Mouse (Mus musculus) liver, postnatal 0 days (tissue): ENCODE measurements around the gene Nup133. TPM values are rescaled to one million over a fixed set of nuclear protein-coding genes. Genes with fewer than 3 reads are reported as not detected.

Experiments
- ATAC-seq: fragments of 200-750 bp; cut with Nextera tagmentation; 2 replicates; pipeline ENCODE4 v1.8.0; 2017; ENCODE audit warnings: mild to moderate bottlenecking, moderate library complexity
- DNase-seq: peaks from one replicate; pipeline ENCODE4 v3.0.0-alpha.2; 2016
- H3K27ac ChIP-seq: fragments of 300-500 bp; sonication (generic); 2 replicates; pipeline ENCODE4 v1.5.1; 2014; ENCODE audit warnings: antibody characterized with exemption, moderate library complexity, mild to moderate bottlenecking, low read depth
- H3K27me3 ChIP-seq: fragments of 300-500 bp; sonication (generic); 2 replicates; pipeline ENCODE4 v1.6.1; 2014; ENCODE audit warnings: low read length, control low read depth, mixed read lengths; ENCODE audit not compliant: insufficient read depth
- H3K36me3 ChIP-seq: fragments of 300-500 bp; sonication (generic); replicated peaks from 2 replicates; pipeline ENCODE4 v1.6.1; 2014; ENCODE audit warnings: mild to moderate bottlenecking, control low read depth, low read length, moderate library complexity, mixed read lengths; ENCODE audit not compliant: insufficient read depth
- H3K4me1 ChIP-seq: fragments of 300-500 bp; sonication (generic); 2 replicates; pipeline ENCODE4 v1.6.1; 2014; ENCODE audit warnings: antibody characterized with exemption, mild to moderate bottlenecking, control low read depth; ENCODE audit not compliant: insufficient read depth
- H3K4me2 ChIP-seq: fragments of 300-500 bp; sonication (generic); 2 replicates; pipeline ENCODE4 v1.6.1; 2014; ENCODE audit warnings: low read depth, mild to moderate bottlenecking, low read length, moderate library complexity, mixed read lengths
- H3K4me3 ChIP-seq: fragments of 300-500 bp; sonication (generic); 2 replicates; pipeline ENCODE4 v1.5.1; 2014; ENCODE audit warnings: low read depth, low read length
- H3K9ac ChIP-seq: fragments of 300-500 bp; sonication (generic); replicated peaks from 2 replicates; pipeline ENCODE4 v1.6.1; 2014; ENCODE audit warnings: mild to moderate bottlenecking, moderate library complexity
- H3K9me3 ChIP-seq: fragments of 300-500 bp; sonication (generic); 2 replicates; pipeline ENCODE4 v1.6.1; 2016; ENCODE audit warnings: mild to moderate bottlenecking, control low read depth, low read length, mixed read lengths
- CTCF ChIP-seq: sonication (generic); IDR thresholded peaks from 2 replicates; pipeline ENCODE4 v1.5.1; 2016; ENCODE audit warnings: antibody characterized with exemption, low read depth
- EP300 ChIP-seq: IDR thresholded peaks from 2 replicates; pipeline ENCODE4 v1.6.1; 2016; ENCODE audit warnings: antibody characterized with exemption, low read depth, mild to moderate bottlenecking
- WGBS: fragments of 180-500 bp; shearing (Covaris S2); extraction: QIAGEN DNeasy Blood & Tissue Kit; methylation state at CpG from one replicate; pipeline ENCODE4 v1.1.7; 2014; ENCODE audit not compliant: insufficient replicate concordance; 5-methylcytosine and 5-hydroxymethylcytosine counted together
- polyA plus RNA-seq: library from polyadenylated mRNA; unstranded; fragments of >200 nt; fragmentation: Nextera tagmentation; extraction: Ambion mirVana; gene quantifications from 2 replicates; pipeline ENCODE4 v1.2.1, GENCODE M21; 2015

Gene Nup133
- polyA plus RNA-seq, 1 experiment from 2014 or later, result 9.1 TPM

DNA sequence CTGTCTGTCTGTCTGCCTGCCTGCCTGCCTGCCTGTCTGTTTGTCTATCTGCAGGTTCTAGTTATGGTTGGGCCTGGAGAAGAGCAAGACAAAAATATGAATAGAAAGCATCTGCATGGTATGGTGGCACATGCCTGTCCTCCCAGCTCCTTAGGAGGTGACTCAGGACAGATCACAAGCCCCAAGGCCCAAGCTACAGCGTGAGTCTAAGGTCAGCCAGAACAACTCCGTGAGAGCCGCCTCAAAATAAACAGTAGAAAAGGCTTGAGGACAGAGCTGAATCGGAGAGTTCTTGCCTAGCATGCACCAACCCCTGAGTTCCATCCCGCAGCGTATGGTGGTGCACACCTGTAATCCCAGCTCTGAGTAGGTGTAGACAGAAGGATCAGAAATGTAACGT is 83.3 kb downstream of the Nup133 start:
- Histone ChIP-seq H3K4me2 (no peak overlapping the region), H3K4me3 (no peak overlapping the region), H3K36me3 (no peaks in the 10 kb centered on the region), H3K27ac (no peak overlapping the region), H3K27me3 (peaks cover 11% of the 10 kb centered on the region), H3K4me1 (no peaks in the 10 kb centered on the region), H3K9me3 (no peaks in the 10 kb centered on the region), H3K9ac (no peak overlapping the region)
- WGBS, result 70% methylated on average over 7 of the region's 7 CpGs
- ATAC-seq (no peak), DNase-seq (no peak)
- TF ChIP-seq EP300 (no peak), CTCF (no peak)

DNA sequence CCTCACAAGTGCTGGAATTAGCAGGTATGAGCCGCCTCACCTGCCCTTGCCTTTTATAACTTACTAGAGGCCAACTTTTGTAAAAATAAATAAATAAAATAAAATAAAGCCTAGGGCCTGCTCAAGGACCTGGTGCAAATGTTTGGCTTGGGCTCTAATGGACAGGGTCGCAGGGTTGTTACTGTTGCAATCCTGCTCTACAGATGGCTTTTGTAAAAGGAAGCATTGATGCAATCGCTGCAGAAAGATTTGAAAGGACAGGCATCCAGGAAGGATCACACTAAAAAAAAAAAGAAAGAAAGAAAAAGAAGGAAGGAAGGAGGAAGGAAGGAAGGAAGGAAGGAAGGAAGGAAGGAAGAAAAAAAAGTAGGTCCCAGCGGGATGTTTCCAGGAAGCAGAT is 88.7 kb downstream of the Nup133 start:
- Histone ChIP-seq H3K36me3 (no peaks in the 10 kb centered on the region), H3K27me3 (peaks cover 19% of the 10 kb centered on the region), H3K4me2 (no peak overlapping the region), H3K4me3 (peak overlapping the region; percentile 93; the same call in 1 of the 2 replicates), H3K9ac (no peak overlapping the region), H3K4me1 (0 out of 2 replicates have a peak, but pooled peaks cover 10% of the 10 kb centered on the region), H3K27ac (no peak overlapping the region), H3K9me3 (no peaks in the 10 kb centered on the region)
- 52% methylated on average over 4 of the region's 4 CpGs for WGBS
- ATAC-seq (no peak), DNase-seq (no peak)
- TF ChIP-seq EP300 (no peak), CTCF (no peak)

DNA sequence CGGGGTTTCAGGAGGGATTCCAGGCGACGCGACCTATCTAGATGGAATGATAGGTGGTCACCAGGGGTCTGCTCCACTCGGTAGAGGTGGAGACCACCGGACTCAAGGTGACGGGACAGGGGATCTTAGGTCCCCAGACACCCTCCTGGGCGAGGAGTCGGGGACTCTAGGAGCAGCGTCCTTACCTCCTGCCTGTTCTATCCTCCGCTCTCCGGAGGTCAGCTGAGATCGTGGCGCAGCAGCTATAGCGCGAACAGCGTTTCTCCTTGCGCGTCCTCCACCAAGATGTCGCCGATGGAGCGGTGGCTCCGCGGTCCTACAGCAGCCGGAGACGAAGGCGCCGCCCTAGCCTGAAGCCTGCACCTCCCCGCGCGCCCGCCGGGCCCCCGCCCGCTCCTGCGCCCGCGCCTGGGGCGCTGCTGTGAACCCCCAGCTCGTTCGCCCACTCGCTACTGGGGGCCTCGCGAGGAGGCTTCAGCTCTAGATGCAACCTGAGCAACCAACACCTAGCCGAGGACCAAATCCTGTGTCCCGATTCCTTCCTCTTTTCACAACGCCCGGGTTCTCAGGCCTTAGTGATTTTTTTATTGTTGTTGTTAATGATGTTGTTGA is 89.3 kb downstream of the Nup133 start, which contains the start of gene Ccsap:
TSS of gene Ccsap (minus strand) at position 562 of the 612 bp plus-strand sequence.
- Histone ChIP-seq H3K9me3 (no peaks in the 10 kb centered on the region), H3K4me1 (0 out of 2 replicates have a peak, but pooled peaks cover 10% of the 10 kb centered on the region), H3K4me2 (peak within 1 kb of the TSS; percentile 98), H3K9ac (peak within 1 kb of the TSS; percentile 86), H3K27me3 (peaks cover 19% of the 10 kb centered on the region), H3K4me3 (peak within 1 kb of the TSS; percentile 93), H3K36me3 (no peaks in the 10 kb centered on the region), H3K27ac (peak within 1 kb of the TSS; percentile 61)
- ATAC-seq (peak; percentile 62), DNase-seq (peak; percentile 65)
- WGBS, result under 1% methylated on average over 45 of the region's 48 CpGs
- TF ChIP-seq CTCF, result no peak
- no peak for TF ChIP-seq EP300

GRCm38 (mm10) chr8:123858941-123859647 is 90.0 kb downstream of the Nup133 start:
- peak overlapping the region; percentile 86 for H3K9ac ChIP-seq
- DNase-seq (peak; percentile 98), ATAC-seq (peak; percentile 99)
- H3K36me3 ChIP-seq, result no peaks in the 10 kb centered on the region
- 2% methylated on average over 69 of the region's 79 CpGs for WGBS
- H3K9me3 ChIP-seq, result no peaks in the 10 kb centered on the region
- TF ChIP-seq EP300 (no peak), CTCF (peak; percentile 51)
- H3K27ac ChIP-seq, result peak overlapping the region; percentile 61
- peak overlapping the region; percentile 93 for H3K4me3 ChIP-seq
- peaks cover 16% of the 10 kb centered on the region for H3K27me3 ChIP-seq
- peak overlapping the region; percentile 98 for H3K4me2 ChIP-seq
- 0 out of 2 replicates have a peak, but pooled peaks cover 10% of the 10 kb centered on the region for H3K4me1 ChIP-seq

- no peak for ATAC-seq
- Histone ChIP-seq H3K9me3 (no peaks in the 10 kb centered on the region), H3K4me1 (0 out of 2 replicates have a peak, but pooled peaks cover 10% of the 10 kb centered on the region), H3K27ac (peak overlapping the region; percentile 61; the same call in 1 of the 2 replicates), H3K9ac (peak overlapping the region; percentile 86), H3K4me2 (peak overlapping the region; percentile 98), H3K36me3 (no peaks in the 10 kb centered on the region), H3K27me3 (peaks cover 16% of the 10 kb centered on the region), H3K4me3 (peak overlapping the region; percentile 93)
- DNase-seq, result peak; percentile 43
- TF ChIP-seq CTCF (no peak), EP300 (no peak)
- WGBS, result 1% methylated on average over 17 of the region's 17 CpGs
Measured at GRCm38 (mm10) chr8:123858574-123858940, 90.5 kb downstream of the Nup133 start.

DNA sequence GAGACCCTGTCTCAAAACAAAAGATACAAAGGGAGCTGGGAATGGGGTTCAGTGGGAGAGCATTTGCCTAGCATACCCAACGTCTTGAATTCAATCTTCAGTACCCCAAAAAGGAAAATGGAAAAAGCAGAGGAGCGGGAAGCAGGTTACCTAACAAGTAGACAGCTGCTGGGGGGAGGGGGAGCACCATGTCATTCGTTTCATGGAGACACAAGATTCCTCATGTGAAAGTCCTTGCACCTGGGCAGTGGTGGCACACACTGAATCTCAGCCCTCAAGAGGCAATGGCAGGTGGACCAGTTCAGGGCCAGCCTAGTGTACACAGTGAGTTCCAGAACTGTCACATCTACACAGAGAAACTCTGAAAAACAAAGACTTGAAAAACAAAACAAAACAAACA is 91.7 kb downstream of the Nup133 start:
- H3K36me3 ChIP-seq, result no peaks in the 10 kb centered on the region
- peaks cover 15% of the 10 kb centered on the region for H3K27me3 ChIP-seq
- no peak for ATAC-seq
- DNase-seq, result no peak
- no peak overlapping the region for H3K27ac ChIP-seq
- peak overlapping the region; percentile 98; the same call in 1 of the 2 replicates for H3K4me2 ChIP-seq
- 77% methylated on average over 3 of the region's 3 CpGs for WGBS
- H3K4me1 ChIP-seq, result 0 out of 2 replicates have a peak, but pooled peaks cover 10% of the 10 kb centered on the region
- TF ChIP-seq CTCF (no peak), EP300 (no peak)
- H3K4me3 ChIP-seq, result no peak overlapping the region
- H3K9ac ChIP-seq, result no peak overlapping the region
- H3K9me3 ChIP-seq, result no peaks in the 10 kb centered on the region
